Mouse (Mus musculus) left cerebral cortex, postnatal 4 days (tissue): ENCODE data around the gene Rdx. TPM values are rescaled to one million over a fixed set of nuclear protein-coding genes. Genes with fewer than 3 reads are reported as not detected.

Source experiments
- DNase-seq: peaks from one replicate; pipeline ENCODE4 v3.0.0-alpha.2; 2022
- intact Hi-C: fragments of 180-260 bp; cut with DNase I; formaldehyde crosslinking; loops from one replicate; pipeline ENCODE4 v1.15.1; 2025
- microRNA-seq: library from miRNA; unstranded; fragments of <30 nt; microRNA quantifications from one replicate; pipeline ENCODE4 v1.2.0, GENCODE M21; 2022
- total RNA-seq, 2 experiments: library from RNA; stranded (reverse); gene quantifications; 2 replicates each; pipeline ENCODE4 v1.2.3; 2021

The Rdx gene
- total RNA-seq, 2 experiments from 2014 or later: 58.4 to 71.4 TPM

DNA sequence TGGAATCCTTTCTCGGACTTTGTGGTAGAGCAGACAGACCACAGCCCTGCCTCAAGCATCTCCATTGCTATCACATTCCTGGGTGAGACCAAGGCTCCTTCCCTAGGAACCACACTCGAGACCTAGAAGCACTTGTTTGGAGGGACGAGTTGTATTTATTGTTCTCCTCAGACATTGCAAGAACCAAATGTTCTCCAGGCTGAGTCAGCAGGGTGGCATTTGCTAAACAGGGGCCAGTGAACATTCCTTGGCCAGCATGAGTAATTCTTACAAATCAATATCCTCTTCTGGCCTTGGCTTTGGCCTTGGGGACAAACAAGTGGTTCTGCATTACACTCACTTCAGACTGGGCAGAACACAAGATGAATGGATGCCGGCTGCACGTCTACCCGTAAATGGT, 58.5 kb downstream of the Rdx start:
- no peak for DNase-seq
- intact Hi-C loops: no loop called here

DNA sequence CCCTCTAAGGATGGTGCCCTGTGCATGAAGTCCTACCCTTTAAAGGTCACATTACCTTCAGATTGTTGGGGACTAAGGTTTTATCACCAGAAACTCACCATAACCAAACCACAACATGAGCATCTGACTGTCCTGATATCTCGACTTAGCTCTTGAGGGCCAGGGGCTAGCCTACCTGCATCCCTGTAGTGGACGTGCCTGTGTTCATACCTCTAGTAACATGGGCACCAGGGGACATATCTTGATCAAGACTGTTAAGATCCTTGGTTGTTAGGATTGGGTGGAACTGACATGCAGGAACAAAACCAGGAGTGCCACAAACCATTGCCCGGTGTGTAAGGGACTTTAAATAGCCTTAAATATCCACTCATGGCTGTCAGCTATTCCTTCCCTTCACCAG, 60.2 kb downstream of the Rdx start:
- no peak for DNase-seq
- intact Hi-C loops: no loop called here

DNA sequence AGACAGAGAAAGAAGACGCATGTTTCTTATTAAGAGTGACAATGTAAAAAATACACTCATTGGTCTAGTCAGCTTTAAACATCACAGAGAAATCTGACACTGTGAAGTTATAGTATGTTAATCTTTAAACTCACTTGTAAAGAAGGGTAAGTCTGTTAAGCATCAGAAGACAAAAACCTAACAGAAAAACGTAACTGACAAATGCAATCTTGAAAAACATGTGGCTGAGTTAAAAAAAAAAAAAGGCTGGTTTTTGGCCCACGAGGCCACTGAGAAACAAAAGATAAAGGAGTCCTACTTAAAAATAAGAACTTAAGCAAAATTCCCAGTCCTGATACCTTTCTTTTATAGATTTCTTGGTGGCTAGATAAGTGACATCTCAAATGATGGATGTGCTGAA, 63.8 kb downstream of the Rdx start:
- no peak for DNase-seq

DNA sequence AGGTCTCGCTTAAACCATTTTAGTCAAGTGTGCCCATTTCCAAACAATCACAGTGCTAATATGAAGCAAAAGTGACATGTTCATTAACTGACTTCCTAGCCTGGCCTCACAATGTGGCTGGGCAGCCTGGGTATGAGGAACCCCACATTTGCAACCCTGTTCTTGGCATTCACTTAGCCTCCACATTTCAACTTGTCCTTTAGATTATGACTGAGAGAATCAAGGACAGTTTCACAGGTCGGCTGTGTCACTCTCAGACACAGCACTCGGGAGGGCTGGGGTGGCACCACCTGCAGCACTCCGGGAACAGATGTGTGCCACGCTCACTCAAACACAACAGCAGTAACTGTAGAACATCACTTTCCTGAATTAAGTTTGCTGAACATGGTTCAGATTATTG, 66.1 kb downstream of the Rdx start:
- DNase-seq: no peak
- intact Hi-C loops: loop anchor here (5.0 kb wide), 1 partner anchor 34 kb away; no protein-coding TSS in a partner anchor

More for the DNA sequence above, 63.8 kb downstream of the Rdx start:
- intact Hi-C loops: loop anchor here (5.0 kb wide), 1 partner anchor 37 kb away; no protein-coding TSS in a partner anchor

DNA sequence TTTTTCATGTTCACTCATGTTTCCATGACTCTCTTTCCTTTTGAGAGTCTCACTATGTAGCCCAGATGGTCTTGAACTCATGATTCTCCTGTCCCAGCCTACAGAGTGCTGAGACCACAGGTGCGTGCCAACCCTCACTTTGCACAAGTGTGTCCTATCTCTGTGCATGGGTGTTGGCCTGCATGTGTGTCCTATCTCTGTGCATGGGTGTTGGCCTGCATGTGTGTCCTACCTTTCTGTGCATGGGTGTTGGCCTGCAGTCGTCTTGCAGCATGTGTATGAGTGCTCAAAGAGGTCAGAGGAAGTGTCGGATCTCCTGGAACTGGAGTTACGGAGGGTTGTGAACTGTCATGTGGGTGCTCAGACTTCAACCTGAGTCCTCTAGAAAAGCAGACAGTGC, 72.2 kb downstream of the Rdx start:
- intact Hi-C loops: no loop called here
- no peak for DNase-seq

DNA sequence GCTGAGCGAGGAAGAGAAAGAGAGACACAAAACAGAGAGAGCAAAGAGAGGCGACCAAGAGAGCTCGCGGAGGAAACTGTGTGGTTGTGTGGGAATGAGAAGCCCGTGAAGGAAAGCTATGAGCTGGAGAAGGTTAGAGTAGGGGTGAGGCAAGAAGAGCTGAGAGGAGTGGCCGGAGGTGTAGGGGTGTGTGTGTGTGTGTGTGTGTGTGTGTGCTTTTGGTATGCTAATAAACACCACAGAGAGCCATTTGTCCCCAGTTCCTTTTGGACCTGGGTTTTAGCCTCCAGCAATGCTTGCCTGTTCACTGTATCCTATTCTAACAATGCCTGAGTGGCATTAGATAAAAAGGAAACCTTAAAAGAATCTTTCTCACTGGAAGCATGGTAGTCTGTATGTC, 78.3 kb downstream of the Rdx start:
- no peak for DNase-seq
- intact Hi-C loops: loop anchor here (10.0 kb wide), 1 partner anchor 160 kb away; no protein-coding TSS in a partner anchor

DNA sequence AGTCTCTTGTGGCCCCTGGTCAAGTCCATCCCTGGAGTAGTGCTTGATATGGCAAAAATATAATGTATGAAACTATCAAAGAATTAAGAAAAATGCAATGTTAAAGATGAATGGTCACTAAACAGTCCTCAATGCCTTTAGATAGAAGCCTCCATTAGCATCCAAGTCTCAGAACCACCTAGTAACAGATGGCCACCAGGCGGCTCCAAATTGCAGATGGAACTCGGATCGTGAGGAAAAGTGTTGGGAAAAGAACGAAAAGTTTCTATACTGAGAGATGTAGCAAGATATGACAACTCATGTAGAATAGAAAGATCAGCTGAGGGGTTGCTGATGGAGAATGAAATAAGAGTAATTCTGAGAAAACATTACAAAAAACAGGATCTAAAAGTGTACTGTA, 83.4 kb downstream of the Rdx start:
- peak; percentile 24 for DNase-seq
- intact Hi-C loops: no loop called here

DNA sequence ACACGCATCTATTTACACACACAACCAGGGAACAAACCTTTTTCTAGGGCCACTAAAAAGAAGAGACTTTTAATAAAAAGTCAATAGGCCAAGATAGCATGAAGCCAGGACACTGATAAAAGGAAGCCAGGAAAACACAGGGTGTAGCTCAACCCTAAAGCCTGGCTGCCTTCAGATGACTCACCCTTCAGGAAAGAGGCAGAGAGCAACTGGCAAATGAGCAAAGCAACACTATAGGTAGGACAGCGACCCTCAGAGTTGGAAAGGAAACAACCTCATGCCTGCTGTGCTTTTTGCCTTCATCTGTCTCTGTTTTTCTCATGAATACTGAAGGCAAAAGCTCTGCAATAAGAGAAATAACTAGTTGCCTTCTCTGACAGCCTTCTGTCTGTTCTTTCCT, 85.8 kb downstream of the Rdx start:
- DNase-seq: no peak
- intact Hi-C loops: no loop called here

Small RNAs within 50 kb of the gene (microRNA-seq; reads per million reads assigned to microRNA genes)
- gene Gm27686: not detected
- not detected for gene Mir6244

Other genes with a start within 250 kb of the Rdx start
- 10 to 100 TPM; 15.2 to 16.0 TPM for gene Fdx1, start 83.6 kb upstream of the Rdx start, total RNA-seq
- 10 to 100 TPM; 13.5 to 14.8 TPM for gene Zc3h12c, start 121.4 kb downstream of the Rdx start, total RNA-seq